10 mouse cellular contexts compared by ENCODE assay signal in genomic region chr12:79531809-79532798, GRCm38 (mm10).
DNase-seq lines count a peak whose midpoint lies in the region; ATAC-seq and TF ChIP-seq lines count a peak whose summit lies in the region.
"Had no signal": no experiment of that assay in that cellular context is flagged by ENCODE, and none has a peak within 500 bp of the region (broad histone marks: within the 10 kb centered on the region; RNA-seq: fewer than 3 reads in every experiment).

No protein-coding gene starts in this region.

- TF ChIP-seq CTCF in cerebellum, adult 2 months (IDR thresholded peaks at IDR 0.05; ENCODE audit: borderline replicate concordance, insufficient read depth, low read depth, low read length): no peak

- 40% methylated on average over 5 of the region's 5 CpGs for WGBS in limb, embryonic 14.5 days
- 71% methylated on average over 5 of the region's 5 CpGs for WGBS in forebrain, embryonic 11.5 days
- 93% methylated on average over 5 of the region's 5 CpGs for WGBS in cerebellum, adult 2 months

- DNase-seq in gastrocnemius, adult 18-20 months (ENCODE audit: low spot score): peak; percentile 23
- DNase-seq in gastrocnemius, postnatal 36 days: no peak
- peak; percentile 51 for DNase-seq in embryo, embryonic 10 days (ENCODE audit: low spot score)
- DNase-seq in hindlimb bud, embryonic 11.5 days (ENCODE audit: extremely low spot score, low read depth, low spot score): peak; percentile 61
- DNase-seq in limb, embryonic 14.5 days (ENCODE audit: low spot score): peak; percentile 61
- DNase-seq in forebrain, embryonic 11.5 days (ENCODE audit: low spot score): no peak
- DNase-seq in cerebellum, adult 2 months: no peak
- no peak for DNase-seq in layer of hippocampus, postnatal 14 days (ENCODE audit: low spot score in 2 of 2)
- DNase-seq: cerebellum, adult 9-10 months; thymus, postnatal 14 days had no signal

- peak overlapping the region; percentile 77 for H3K27ac ChIP-seq in limb, embryonic 14.5 days (replicated peaks; ENCODE audit: low read depth, low read length)
- no peak overlapping the region for H3K27ac ChIP-seq in forebrain, embryonic 11.5 days (ENCODE audit: low read depth, low read length)
- H3K27ac ChIP-seq in cerebellum, adult 2 months (ENCODE audit: insufficient read depth, low read length): no peak overlapping the region

- no peak overlapping the region for H3K9ac ChIP-seq in limb, embryonic 14.5 days (ENCODE audit: low read depth, low read length, severe bottlenecking)
- H3K9ac ChIP-seq in forebrain, embryonic 11.5 days (ENCODE audit: low read length): no peak overlapping the region

- H3K27me3 ChIP-seq in limb, embryonic 14.5 days (ENCODE audit: control insufficient read depth, insufficient read depth, low read length): no peaks in the 10 kb centered on the region
- H3K27me3 ChIP-seq in forebrain, embryonic 11.5 days (ENCODE audit: control insufficient read depth, insufficient read depth, low read length): peaks cover 8% of the 10 kb centered on the region
- H3K27me3 ChIP-seq in cerebellum, adult 2 months (ENCODE audit: control insufficient read depth, insufficient read depth, low read length): no peaks in the 10 kb centered on the region; the same call in 1 of the 2 replicates

- intact Hi-C loops in gastrocnemius, postnatal 36 days (cut with DNase I): loop anchor here (5.0 kb wide), 1 partner anchor 605 kb away; no protein-coding TSS in a partner anchor

- peak; percentile 49; the same call in 1 of the 2 replicates for ATAC-seq in limb, embryonic 14.5 days (ENCODE audit: low FRiP score, low read depth)
- no peak for ATAC-seq in forebrain, embryonic 11.5 days (replicated peaks; ENCODE audit: low FRiP score)

- TF ChIP-seq POLR2A in limb, embryonic 14.5 days (IDR thresholded peaks at IDR 0.05; ENCODE audit: borderline replicate concordance, extremely low read depth, insufficient read depth, insufficient read length): no peak
- TF ChIP-seq POLR2A in cerebellum, adult 2 months (IDR thresholded peaks at IDR 0.05; ENCODE audit: borderline replicate concordance, insufficient read depth, low read length): no peak

- no peaks in the 10 kb centered on the region for H3K36me3 ChIP-seq in limb, embryonic 14.5 days (ENCODE audit: control insufficient read depth, insufficient read depth, low read length)
- H3K36me3 ChIP-seq in forebrain, embryonic 11.5 days (ENCODE audit: control insufficient read depth, insufficient read depth, low read length): no peaks in the 10 kb centered on the region

- H3K4me2 ChIP-seq in limb, embryonic 14.5 days (replicated peaks; ENCODE audit: low read depth, low read length, severe bottlenecking): no peak overlapping the region
- H3K4me2 ChIP-seq in forebrain, embryonic 11.5 days (ENCODE audit: low read depth, low read length, severe bottlenecking): no peak overlapping the region

- peaks cover 33% of the 10 kb centered on the region for H3K4me1 ChIP-seq in limb, embryonic 14.5 days (ENCODE audit: control insufficient read depth, insufficient read depth, low read length)
- peaks cover 10% of the 10 kb centered on the region for H3K4me1 ChIP-seq in forebrain, embryonic 11.5 days (replicated peaks; ENCODE audit: control insufficient read depth, insufficient read depth, low read length)
- H3K4me1 ChIP-seq in cerebellum, adult 2 months (ENCODE audit: control insufficient read depth, insufficient read depth, low read length): no peaks in the 10 kb centered on the region

- H3K4me3 ChIP-seq in limb, embryonic 14.5 days (replicated peaks; ENCODE audit: low read length): no peak overlapping the region
- H3K4me3 ChIP-seq in forebrain, embryonic 11.5 days (ENCODE audit: low read depth, low read length): no peak overlapping the region
- no peak overlapping the region for H3K4me3 ChIP-seq in cerebellum, adult 2 months (replicated peaks; ENCODE audit: insufficient read depth, low read depth, low read length)

- no peaks in the 10 kb centered on the region for H3K9me3 ChIP-seq in limb, embryonic 14.5 days (ENCODE audit: control insufficient read depth, low read length)
- peaks cover 3% of the 10 kb centered on the region; the same call in 1 of the 2 replicates for H3K9me3 ChIP-seq in forebrain, embryonic 11.5 days (ENCODE audit: control insufficient read depth, low read length)

Comparison
In these comparisons a context has a peak if more than half of its experiments do, and no peak if none do; other contexts are left out.
1. DNase-seq: peak in gastrocnemius, adult 18-20 months (single experiment), embryo, embryonic 10 days (single experiment), hindlimb bud, embryonic 11.5 days (single experiment) and limb, embryonic 14.5 days (single experiment); none in gastrocnemius, postnatal 36 days (0 of 2), forebrain, embryonic 11.5 days (single experiment), cerebellum, adult 2 months (0 of 2) and layer of hippocampus, postnatal 14 days (0 of 2).